Mouse (Mus musculus) MEL (cell line): ENCODE data around the gene Vgll4. TPM values are rescaled to one million over a fixed set of nuclear protein-coding genes. Genes with fewer than 3 reads are reported as not detected.
A peak's percentile ranks its signal among the peaks of the same experiment; 100 is the strongest.

Experiments used
- DNase-seq: peaks from one replicate; pipeline ENCODE4 v3.0.0; 2011; ENCODE audit warnings: low read depth, low spot score
- H3K27ac ChIP-seq: 2 replicates; pipeline ENCODE4 v1.5.1; 2012; ENCODE audit warnings: low read depth, mild to moderate bottlenecking, control low read depth, low read length, moderate library complexity; ENCODE audit not compliant: control insufficient read depth
- H3K27me3 ChIP-seq, 2 experiments: fragments of 150-350 bp in 1 of 2; sonication (generic) in 1 of 2; 2 replicates each; pipeline ENCODE4 v1.6.1; 2012; ENCODE audit warnings: low read length in 2 of 2, mild to moderate bottlenecking in 2 of 2, improper control_type of control experiment in 1 of 2, moderate library complexity in 1 of 2; ENCODE audit not compliant: insufficient read depth in 2 of 2, control insufficient read depth in 1 of 2
- H3K36me3 ChIP-seq, 2 experiments: 2 replicates each; pipeline ENCODE4 v1.6.1; 2012 to 2014; ENCODE audit warnings: low read length in 2 of 2, improper control_type of control experiment in 1 of 2, inconsistent platforms in 1 of 2, mild to moderate bottlenecking in 1 of 2; ENCODE audit not compliant: insufficient read depth in 2 of 2, control insufficient read depth in 1 of 2
- H3K4me1 ChIP-seq, 2 experiments: fragments of 150-350 bp in 1 of 2; sonication (generic) in 1 of 2; 2 replicates each; pipeline ENCODE4 v1.6.1; 2012; ENCODE audit warnings: low read length in 2 of 2, improper control_type of control experiment in 1 of 2, mild to moderate bottlenecking in 1 of 2; ENCODE audit not compliant: insufficient read depth in 2 of 2, control insufficient read depth in 1 of 2
- H3K4me3 ChIP-seq, 2 experiments: fragments of 150-350 bp in 1 of 2; sonication (generic) in 1 of 2; 2 replicates each; pipeline ENCODE4 v1.5.1; 2012; ENCODE audit warnings: low read depth in 2 of 2, low read length in 2 of 2, mild to moderate bottlenecking in 2 of 2, moderate library complexity in 2 of 2, control low read depth in 1 of 2, improper control_type of control experiment in 1 of 2; ENCODE audit not compliant: control insufficient read depth in 1 of 2, insufficient read depth in 1 of 2
- H3K79me2 ChIP-seq: 2 replicates; pipeline ENCODE4 v1.6.1; 2012; ENCODE audit warnings: mild to moderate bottlenecking, low read length, moderate library complexity; ENCODE audit not compliant: control insufficient read depth, poor library complexity, insufficient read depth
- H3K9ac ChIP-seq: 2 replicates; pipeline ENCODE4 v1.6.1; 2012; ENCODE audit warnings: low read depth, mild to moderate bottlenecking, control low read depth, low read length, moderate library complexity; ENCODE audit not compliant: control insufficient read depth, poor library complexity, severe bottlenecking
- H3K9me3 ChIP-seq: fragments of 150-350 bp; sonication (generic); replicated peaks from 2 replicates; pipeline ENCODE4 v1.6.1; 2012; ENCODE audit warnings: mild to moderate bottlenecking, low read length, improper control_type of control experiment, moderate library complexity; ENCODE audit not compliant: insufficient read depth
- CTCF ChIP-seq, 3 experiments: IDR thresholded peaks in 2 of 3; conservative IDR thresholded peaks in 1 of 3; 2 replicates each; pipeline ENCODE4 v1.5.1; 2011 to 2012; ENCODE audit warnings: low read length in 3 of 3, low read depth in 2 of 3, mild to moderate bottlenecking in 2 of 3, improper control_type of control experiment in 1 of 3, inconsistent platforms in 1 of 3, mixed read lengths in 1 of 3, moderate library complexity in 1 of 3; ENCODE audit not compliant: control insufficient read depth in 1 of 3, insufficient read depth in 1 of 3, poor library complexity in 1 of 3, severe bottlenecking in 1 of 3
- HCFC1 ChIP-seq: IDR thresholded peaks from 2 replicates; pipeline ENCODE4 v1.6.1; 2012; ENCODE audit warnings: low read depth, mild to moderate bottlenecking, inconsistent platforms, low read length, improper control_type of control experiment, moderate library complexity
- JUND ChIP-seq: IDR thresholded peaks from 2 replicates; pipeline ENCODE4 v1.6.1; 2011; ENCODE audit warnings: low read depth, mild to moderate bottlenecking, improper control_type of control experiment, low read length
- MAX ChIP-seq: IDR thresholded peaks from 2 replicates; pipeline ENCODE4 v1.6.1; 2011; ENCODE audit warnings: low read length, improper control_type of control experiment
- MAZ ChIP-seq: IDR thresholded peaks from 2 replicates; pipeline ENCODE4 v1.6.1; 2012; ENCODE audit warnings: low read depth, mild to moderate bottlenecking, inconsistent platforms, low read length, improper control_type of control experiment
- MYB ChIP-seq: IDR thresholded peaks from 2 replicates; pipeline ENCODE4 v1.6.1; 2011; ENCODE audit warnings: mild to moderate bottlenecking, low read depth, low read length, improper control_type of control experiment
- NELFE ChIP-seq: IDR thresholded peaks from 2 replicates; pipeline ENCODE4 v1.6.1; 2011; ENCODE audit warnings: low read depth, low read length, improper control_type of control experiment
- POLR2AphosphoS2 ChIP-seq: IDR thresholded peaks from 2 replicates; pipeline ENCODE4 v1.6.1; 2011; ENCODE audit warnings: low read length, improper control_type of control experiment
- POLR2AphosphoS5 ChIP-seq: IDR thresholded peaks from 2 replicates; pipeline ENCODE4 v1.6.1; 2012; ENCODE audit warnings: low read depth, borderline replicate concordance, mild to moderate bottlenecking, inconsistent platforms, low read length, moderate library complexity, mixed read lengths
- RAD21 ChIP-seq: IDR thresholded peaks from 2 replicates; pipeline ENCODE4 v1.6.1; 2011; ENCODE audit warnings: mild to moderate bottlenecking, low read depth, low read length, improper control_type of control experiment
- SMC3 ChIP-seq: IDR thresholded peaks from 2 replicates; pipeline ENCODE4 v1.6.1; 2011; ENCODE audit warnings: low read depth, low read length, improper control_type of control experiment
- TBP ChIP-seq: IDR thresholded peaks from 2 replicates; pipeline ENCODE4 v1.8.0; 2011; ENCODE audit warnings: low read depth, low read length, improper control_type of control experiment
- TCF12 ChIP-seq: IDR thresholded peaks from 2 replicates; pipeline ENCODE4 v1.6.1; 2014; ENCODE audit warnings: low read depth, mild to moderate bottlenecking, inconsistent platforms, low read length, improper control_type of control experiment, moderate library complexity
- USF1 ChIP-seq: IDR thresholded peaks from 2 replicates; pipeline ENCODE4 v1.6.1; 2014; ENCODE audit warnings: low read depth, mild to moderate bottlenecking, inconsistent platforms, low read length, improper control_type of control experiment, moderate library complexity
- ZNF384 ChIP-seq: IDR thresholded peaks from 2 replicates; pipeline ENCODE4 v1.6.1; 2012; ENCODE audit warnings: low read depth, mild to moderate bottlenecking, inconsistent platforms, low read length, improper control_type of control experiment
- polyA plus RNA-seq, 2 experiments: library from polyadenylated mRNA; stranded (reverse) in 1 of 2; unstranded in 1 of 2; fragments of >175 nt in 1 of 2; fragments of >200 nt in 1 of 2; gene quantifications; 2 replicates each; pipeline versions ENCODE4 v1.2.1 to v1.2.4; 2012; ENCODE audit warnings: low replicate concordance in 2 of 2, low read depth in 1 of 2; ENCODE audit not compliant: insufficient read length in 2 of 2, insufficient read depth in 1 of 2, missing spikeins in 1 of 2
- total RNA-seq: library from RNA; depleted of rRNA; stranded (reverse); fragments of 300-350 nt; gene quantifications from 2 replicates; pipeline ENCODE4 v1.2.3, GENCODE M21; 2012

Gene Vgll4
- total and polyA plus RNA-seq, 3 experiments = 18.1 to 21.5 TPM; not detected in 1

- Histone ChIP-seq H3K4me1 (no peaks in the 10 kb centered on the region), H3K36me3 (no peaks in the 10 kb centered on the region)
These were observed 75.2 kb downstream of the Vgll4 start for GRCm38 (mm10) chr6:114894548-114895106.

GRCm38 (mm10) chr6:114893427-114894209 is 76.2 kb downstream of the Vgll4 start:
- TF ChIP-seq MYB (no peak), MAX (no peak), TCF12 (no peak), POLR2AphosphoS2 (no peak), JUND (no peak), HCFC1 (no peak), NELFE (no peak), POLR2AphosphoS5 (no peak), MAZ (no peak)

More at GRCm38 (mm10) chr6:114894548-114895106, 75.2 kb downstream of the Vgll4 start:
- Histone ChIP-seq H3K27me3 (no peaks in the 10 kb centered on the region), H3K27ac (no peak overlapping the region)
- TF ChIP-seq TBP = no peak
- TF ChIP-seq SMC3 = peak; percentile 46
- TF ChIP-seq USF1 = no peak
- TF ChIP-seq CTCF (IDR thresholded peaks at IDR 0.05 in 2 of 3, conservative IDR thresholded peaks at IDR 0.05 in 1 of 3; ENCODE audit: control insufficient read depth in 1 of 3, insufficient read depth in 1 of 3, low read depth in 2 of 3, low read length in 3 of 3, poor library complexity in 1 of 3, severe bottlenecking in 1 of 3) = peak; percentile 41 to 54 (median 45)
- peak; percentile 84 for TF ChIP-seq ZNF384
- TF ChIP-seq RAD21 = peak; percentile 14
- TF ChIP-seq, all 39 proteins: peak for 4
- Histone ChIP-seq H3K79me2 (no peaks in the 10 kb centered on the region), H3K9me3 (no peaks in the 10 kb centered on the region), H3K9ac (no peak overlapping the region), H3K4me3 (no peak overlapping the region)
- DNase-seq = peak; percentile 47

More at GRCm38 (mm10) chr6:114893427-114894209, 76.2 kb downstream of the Vgll4 start:
- Histone ChIP-seq H3K4me1 (no peaks in the 10 kb centered on the region), H3K9ac (no peak overlapping the region), H3K79me2 (no peaks in the 10 kb centered on the region), H3K9me3 (no peaks in the 10 kb centered on the region), H3K27me3 (no peaks in the 10 kb centered on the region), H3K4me3 (no peak overlapping the region), H3K36me3 (no peaks in the 10 kb centered on the region; a peak in 1 of 4 replicates), H3K27ac (no peak overlapping the region)
- no peak for DNase-seq
